Mouse (Mus musculus) intestine, embryonic 14.5 days (tissue): Measurements from ENCODE around the gene Strip1. TPM values are rescaled to one million over a fixed set of nuclear protein-coding genes. Genes with fewer than 3 reads are reported as not detected.

ENCODE experiments used
- ATAC-seq: fragments of 200-750 bp; cut with Nextera tagmentation; replicated peaks from 2 replicates; pipeline ENCODE4 v1.8.0; 2017; ENCODE audit warnings: low read depth, moderate number of reproducible peaks, moderate TSS enrichment, moderate library complexity; ENCODE audit not compliant: low FRiP score, low TSS enrichment
- DNase-seq: peaks from one replicate; pipeline ENCODE4 v3.0.0-alpha.2; 2018; ENCODE audit warnings: low spot score
- H3K27ac ChIP-seq: fragments of 300-500 bp; sonication (generic); 2 replicates; pipeline ENCODE4 v1.5.1; 2014; ENCODE audit warnings: low read depth, mild to moderate bottlenecking, control low read depth
- H3K27me3 ChIP-seq: fragments of 300-500 bp; sonication (generic); replicated peaks from 2 replicates; pipeline ENCODE4 v1.6.1; 2014; ENCODE audit warnings: low read length, control low read depth; ENCODE audit not compliant: control insufficient read depth, insufficient read depth
- H3K36me3 ChIP-seq: fragments of 300-500 bp; sonication (generic); 2 replicates; pipeline ENCODE4 v1.6.1; 2014; ENCODE audit warnings: low read length, control low read depth; ENCODE audit not compliant: control insufficient read depth, insufficient read depth
- H3K4me1 ChIP-seq: fragments of 300-500 bp; sonication (generic); replicated peaks from 2 replicates; pipeline ENCODE4 v1.6.1; 2014; ENCODE audit warnings: low read length, control low read depth, mixed read lengths; ENCODE audit not compliant: control insufficient read depth, insufficient read depth
- H3K4me2 ChIP-seq: fragments of 300-500 bp; sonication (generic); 2 replicates; pipeline ENCODE4 v1.6.1; 2014; ENCODE audit warnings: low read length
- H3K4me3 ChIP-seq: fragments of 300-500 bp; sonication (generic); 2 replicates; pipeline ENCODE4 v1.5.1; 2014; ENCODE audit warnings: low read depth, low read length, control low read depth, mixed read lengths
- H3K9ac ChIP-seq: fragments of 300-500 bp; sonication (generic); 2 replicates; pipeline ENCODE4 v1.6.1; 2014; ENCODE audit warnings: mild to moderate bottlenecking, low read length
- H3K9me3 ChIP-seq: fragments of 300-500 bp; sonication (generic); 2 replicates; pipeline ENCODE4 v1.6.1; 2016; ENCODE audit warnings: low read length, control low read depth; ENCODE audit not compliant: control insufficient read depth
- WGBS: fragments of 180-500 bp; shearing (Covaris S2); extraction: QIAGEN DNeasy Blood & Tissue Kit; methylation state at CpG from one replicate; pipeline ENCODE4 v1.1.7; 2014; 5-methylcytosine and 5-hydroxymethylcytosine counted together
- polyA plus RNA-seq: library from polyadenylated mRNA; unstranded; fragments of >200 nt; fragmentation: Nextera tagmentation; extraction: Ambion mirVana; gene quantifications from 2 replicates; pipeline ENCODE4 v1.2.1, GENCODE M21; 2014

The Strip1 gene
- polyA plus RNA-seq, 1 experiment from 2014 or later, result 49.4 TPM

DNA sequence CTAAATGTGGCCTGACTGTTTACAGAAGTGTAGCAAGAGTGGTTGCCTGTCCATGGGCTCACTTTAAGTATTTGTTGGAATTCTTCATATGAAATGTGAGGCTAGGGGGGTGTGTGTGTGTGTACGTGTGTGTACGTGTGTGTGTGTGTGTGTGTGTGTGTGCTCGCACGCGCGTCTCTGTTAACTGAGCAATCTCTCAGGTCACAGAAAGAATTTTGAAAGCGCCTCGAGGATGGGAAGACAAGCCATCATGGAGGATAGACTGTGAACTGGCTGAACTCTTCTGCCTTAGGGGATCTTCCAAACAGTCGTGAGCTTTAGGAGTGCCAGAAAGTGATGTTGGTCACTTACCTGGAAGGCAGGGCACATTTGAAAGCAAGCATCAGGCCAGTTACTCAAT, 2.4 kb upstream of the Strip1 start:
- no peaks in the 10 kb centered on the region for H3K9me3 ChIP-seq
- WGBS, result 91% methylated on average over 9 of the region's 9 CpGs
- no peak for ATAC-seq
- no peak for DNase-seq
- no peaks in the 10 kb centered on the region for H3K36me3 ChIP-seq
- H3K4me1 ChIP-seq, result peaks cover 7% of the 10 kb centered on the region; the same call in 1 of the 2 replicates
- no peak overlapping the region for H3K27ac ChIP-seq
- no peak overlapping the region for H3K4me2 ChIP-seq
- no peak overlapping the region for H3K9ac ChIP-seq
- H3K4me3 ChIP-seq, result no peak overlapping the region
- no peaks in the 10 kb centered on the region for H3K27me3 ChIP-seq

DNA sequence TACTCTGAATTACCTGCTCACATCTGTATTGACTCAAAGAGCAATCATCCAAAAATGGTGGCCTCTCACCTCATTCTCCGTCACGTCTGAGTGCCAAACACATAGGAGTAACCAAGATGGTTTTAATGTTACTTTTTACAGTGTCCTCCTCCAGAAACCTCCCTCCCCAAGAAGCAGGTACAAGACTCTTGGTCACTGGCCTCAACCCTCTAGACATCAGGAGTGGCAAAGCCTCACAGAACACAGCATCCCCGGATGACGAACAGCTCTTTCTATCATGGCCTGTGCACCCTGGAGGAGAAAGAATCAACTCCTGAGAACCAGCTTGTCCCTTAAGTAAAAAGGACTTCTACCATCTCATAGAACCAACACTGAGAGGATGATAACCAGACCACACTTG, 1.3 kb upstream of the Strip1 start:
- no peaks in the 10 kb centered on the region for H3K36me3 ChIP-seq
- H3K9me3 ChIP-seq, result no peaks in the 10 kb centered on the region

GRCm38 (mm10) chr3:107630682-107631522, 592 bp downstream of the Strip1 start, which contains the start of gene Gm10961:
Gm10961 (plus strand) TSS chr3:107631322.
- Histone ChIP-seq H3K9ac (peak within 1 kb of the TSS; percentile 85), H3K27me3 (no peaks in the 10 kb centered on the region), H3K36me3 (peaks cover 17% of the 10 kb centered on the region), H3K4me3 (peak within 1 kb of the TSS; percentile 78), H3K4me2 (peak within 1 kb of the TSS; percentile 85), H3K4me1 (peaks cover 7% of the 10 kb centered on the region; the same call in 1 of the 2 replicates), H3K27ac (peak within 1 kb of the TSS; percentile 90), H3K9me3 (no peaks in the 10 kb centered on the region)
- peak; percentile 81 for DNase-seq
- WGBS, result 1% methylated on average over 45 of the region's 48 CpGs
- peak; percentile 75 for ATAC-seq

More for the DNA sequence above, 1.3 kb upstream of the Strip1 start:
- H3K4me2 ChIP-seq, result no peak overlapping the region
- WGBS, result 92% methylated on average over 4 of the region's 4 CpGs
- H3K27me3 ChIP-seq, result no peaks in the 10 kb centered on the region
- DNase-seq (no peak), ATAC-seq (no peak)
- H3K27ac ChIP-seq, result no peak overlapping the region
- peaks cover 7% of the 10 kb centered on the region; the same call in 1 of the 2 replicates for H3K4me1 ChIP-seq
- no peak overlapping the region for H3K9ac ChIP-seq
- H3K4me3 ChIP-seq, result no peak overlapping the region

DNA sequence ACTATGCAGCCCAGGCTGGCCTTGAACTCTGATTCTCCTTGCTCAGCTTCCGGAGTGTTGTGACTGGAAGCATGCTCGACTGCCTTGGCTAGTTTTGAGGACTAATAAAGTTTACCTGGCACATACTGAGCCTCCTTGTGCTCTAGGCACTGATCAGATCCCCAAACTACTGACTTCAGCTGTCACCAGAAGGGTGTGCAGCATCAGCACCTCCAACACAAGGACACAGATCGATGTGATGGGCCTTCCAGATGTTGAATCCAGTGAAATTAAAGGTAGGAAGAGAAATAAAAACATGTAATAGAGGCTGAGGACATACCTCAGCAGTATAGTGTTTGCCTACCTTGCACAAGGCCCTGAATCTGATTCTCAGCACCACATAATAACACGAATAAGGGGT, 2.1 kb downstream of the Strip1 start:
- H3K4me1 ChIP-seq, result peaks cover 7% of the 10 kb centered on the region; the same call in 1 of the 2 replicates
- no peaks in the 10 kb centered on the region for H3K27me3 ChIP-seq
- H3K4me3 ChIP-seq, result no peak overlapping the region
- H3K9ac ChIP-seq, result no peak overlapping the region
- no peak overlapping the region for H3K4me2 ChIP-seq
- no peak for DNase-seq
- no peak for ATAC-seq
- no peak overlapping the region for H3K27ac ChIP-seq
- H3K36me3 ChIP-seq, result peaks cover 32% of the 10 kb centered on the region
- H3K9me3 ChIP-seq, result no peaks in the 10 kb centered on the region
- WGBS, result 94% methylated on average over 4 of the region's 4 CpGs

- DNase-seq (no peak), ATAC-seq (no peak)
- WGBS, result 93% methylated on average over 2 of the region's 2 CpGs
- Histone ChIP-seq H3K4me3 (no peak overlapping the region), H3K36me3 (peaks cover 41% of the 10 kb centered on the region), H3K4me1 (peaks cover 7% of the 10 kb centered on the region; the same call in 1 of the 2 replicates), H3K27me3 (no peaks in the 10 kb centered on the region), H3K9me3 (no peaks in the 10 kb centered on the region), H3K9ac (no peak overlapping the region), H3K27ac (no peak overlapping the region), H3K4me2 (no peak overlapping the region)
Measured at GRCm38 (mm10) chr3:107628551-107628950, 2.9 kb downstream of the Strip1 start.

DNA sequence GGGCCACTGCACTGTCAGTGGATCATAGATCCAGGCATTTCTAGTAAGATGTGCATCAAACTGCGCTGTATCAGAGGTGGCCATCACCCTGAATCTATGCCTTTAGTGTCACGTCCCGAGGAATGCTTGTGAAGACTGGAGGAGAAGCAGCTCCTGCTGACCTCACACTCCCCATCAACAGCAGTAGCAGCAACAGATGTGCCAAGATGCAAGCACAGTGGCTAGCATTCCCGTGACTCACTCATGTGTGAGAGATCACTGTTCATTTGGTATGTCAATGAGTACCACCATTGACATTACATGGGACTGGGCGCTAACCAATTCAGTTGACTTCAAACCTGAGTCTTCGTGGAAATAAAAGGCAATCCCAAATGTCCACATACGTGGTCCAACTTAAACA, 3.9 kb downstream of the Strip1 start:
- 95% methylated on average over 7 of the region's 7 CpGs for WGBS
- DNase-seq (no peak), ATAC-seq (no peak)
- Histone ChIP-seq H3K9ac (no peak overlapping the region), H3K9me3 (no peaks in the 10 kb centered on the region), H3K27ac (no peak overlapping the region), H3K4me1 (peaks cover 7% of the 10 kb centered on the region; the same call in 1 of the 2 replicates), H3K36me3 (peaks cover 50% of the 10 kb centered on the region), H3K4me3 (no peak overlapping the region), H3K27me3 (no peaks in the 10 kb centered on the region), H3K4me2 (no peak overlapping the region)

GRCm38 (mm10) chr3:107626751-107627150, 4.7 kb downstream of the Strip1 start:
- peaks cover 59% of the 10 kb centered on the region for H3K36me3 ChIP-seq
- H3K9ac ChIP-seq, result no peak overlapping the region
- H3K9me3 ChIP-seq, result no peaks in the 10 kb centered on the region
- H3K4me2 ChIP-seq, result no peak overlapping the region
- no peak overlapping the region for H3K27ac ChIP-seq
- no peak for ATAC-seq
- H3K4me1 ChIP-seq, result peaks cover 7% of the 10 kb centered on the region; the same call in 1 of the 2 replicates
- no peaks in the 10 kb centered on the region for H3K27me3 ChIP-seq
- WGBS, result 93% methylated on average over 8 of the region's 8 CpGs
- H3K4me3 ChIP-seq, result no peak overlapping the region
- DNase-seq, result no peak

DNA sequence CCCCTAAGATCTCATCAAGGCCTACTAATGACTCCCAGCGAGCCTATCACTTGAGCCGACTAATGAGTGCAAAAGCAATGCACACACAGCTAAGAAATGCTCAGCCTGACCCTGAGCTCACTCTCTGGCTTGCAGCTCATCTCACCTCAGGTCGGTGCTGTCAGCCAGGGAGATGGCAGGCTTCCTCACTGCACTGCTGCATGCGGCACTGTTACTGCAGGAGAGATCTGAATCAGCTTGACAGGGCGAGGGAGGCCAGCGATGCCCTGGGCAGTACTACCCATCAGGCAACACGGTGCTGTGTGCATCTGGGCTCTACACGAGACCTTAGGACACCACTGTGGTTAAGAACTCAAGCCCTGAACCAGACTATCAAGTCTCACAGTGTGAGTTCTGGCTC, 6.0 kb downstream of the Strip1 start:
- H3K36me3 ChIP-seq, result peaks cover 71% of the 10 kb centered on the region
- DNase-seq, result no peak
- no peak overlapping the region for H3K4me3 ChIP-seq
- no peak overlapping the region for H3K27ac ChIP-seq
- no peak for ATAC-seq
- no peak overlapping the region for H3K4me2 ChIP-seq
- H3K9me3 ChIP-seq, result no peaks in the 10 kb centered on the region
- H3K4me1 ChIP-seq, result peaks cover 6% of the 10 kb centered on the region; the same call in 1 of the 2 replicates
- 93% methylated on average over 8 of the region's 8 CpGs for WGBS
- no peaks in the 10 kb centered on the region for H3K27me3 ChIP-seq
- no peak overlapping the region for H3K9ac ChIP-seq

- no peak for ATAC-seq
- Histone ChIP-seq H3K27me3 (no peaks in the 10 kb centered on the region), H3K27ac (no peak overlapping the region), H3K36me3 (peaks cover 79% of the 10 kb centered on the region), H3K9me3 (no peaks in the 10 kb centered on the region), H3K4me1 (no peaks in the 10 kb centered on the region), H3K9ac (no peak overlapping the region), H3K4me2 (no peak overlapping the region), H3K4me3 (no peak overlapping the region)
- WGBS, result 97% methylated on average over 8 of the region's 8 CpGs
- no peak for DNase-seq
Measured at GRCm38 (mm10) chr3:107624424-107624823, 7.1 kb downstream of the Strip1 start.
